Mouse (Mus musculus): ENCODE data around the gene Btg1-ps1. TPM values are rescaled to one million over a fixed set of nuclear protein-coding genes. Genes with fewer than 3 reads are reported as not detected.
"Not testable (repeated sequence)": the region's sequence is repeated elsewhere in the genome, so short reads cannot be mapped to it uniquely, and the experiment has no call there.

The Btg1-ps1 gene
- polyA plus RNA-seq (2016; fragmentation: Nextera tagmentation; extraction: Ambion mirVana) = not detected in 2 replicates

- H3K36me3 ChIP-seq; H3K9me3 ChIP-seq (replicated peaks); H3K4me2 ChIP-seq; H3K4me3 ChIP-seq; ATAC-seq; H3K27me3 ChIP-seq (replicated peaks); H3K27ac ChIP-seq; H3K4me1 ChIP-seq; H3K9ac ChIP-seq: not testable (repeated sequence)
These were observed at the start of gene Btg1-ps1 for GRCm38 (mm10) chrX:38018597-38018996. Gene Btg1-ps1 (minus strand): TSS chrX:38018815.

GRCm38 (mm10) chrX:38066175-38066574 is 47.6 kb upstream of the Btg1-ps1 start, which contains the start of gene Rhox10:
Gene Rhox10 (plus strand): TSS chrX:38066475.
- Histone ChIP-seq H3K4me3 (no peak within 1 kb of the TSS), H3K9me3 (replicated peaks) (no peaks in the 10 kb centered on the region), H3K9ac (no peak within 1 kb of the TSS), H3K4me1 (no peaks in the 10 kb centered on the region), H3K27ac (no peak within 1 kb of the TSS), H3K27me3 (replicated peaks) (no peaks in the 10 kb centered on the region), H3K4me2 (no peak within 1 kb of the TSS), H3K36me3 (no peaks in the 10 kb centered on the region)
- ATAC-seq = no peak
- 77% methylated on average over 11 of the region's 11 CpGs for WGBS (ENCODE audit: insufficient replicate concordance)

DNA sequence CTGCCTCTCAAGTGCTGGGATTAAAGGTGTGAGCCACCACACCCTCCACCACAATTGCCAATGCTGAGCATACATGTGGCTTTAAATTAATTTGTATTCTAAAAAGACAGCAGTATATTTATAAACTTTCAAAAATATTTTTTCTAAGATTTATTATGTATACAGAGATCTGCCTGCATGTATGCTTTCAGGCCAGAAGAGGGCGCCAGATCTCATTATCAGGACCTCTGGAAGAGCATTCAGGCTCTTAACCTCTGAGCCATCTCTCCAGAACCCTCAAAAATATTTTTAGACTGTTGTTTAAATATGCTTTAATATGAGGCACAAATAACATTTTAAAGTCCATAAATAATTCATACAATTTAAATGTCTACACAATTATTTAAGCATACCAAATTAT is 42.9 kb upstream of the Btg1-ps1 start:
- Histone ChIP-seq H3K9ac (no peak overlapping the region), H3K36me3 (no peaks in the 10 kb centered on the region), H3K27ac (no peak overlapping the region), H3K9me3 (replicated peaks) (no peaks in the 10 kb centered on the region), H3K4me1 (no peaks in the 10 kb centered on the region), H3K27me3 (replicated peaks) (no peaks in the 10 kb centered on the region), H3K4me3 (no peak overlapping the region), H3K4me2 (no peak overlapping the region)
- WGBS (ENCODE audit: insufficient replicate concordance) = 0% methylated on average over 1 of the region's 1 CpGs
- no peak for ATAC-seq

GRCm38 (mm10) chrX:38043014-38043413 is 24.4 kb upstream of the Btg1-ps1 start, which contains the start of gene Btg1-ps2:
Gene Btg1-ps2 (minus strand): TSS chrX:38043114.
- H3K27me3 ChIP-seq (replicated peaks); H3K4me3 ChIP-seq; H3K4me1 ChIP-seq; H3K9ac ChIP-seq; H3K4me2 ChIP-seq; H3K27ac ChIP-seq; H3K9me3 ChIP-seq (replicated peaks); ATAC-seq; H3K36me3 ChIP-seq: not testable (repeated sequence)

DNA sequence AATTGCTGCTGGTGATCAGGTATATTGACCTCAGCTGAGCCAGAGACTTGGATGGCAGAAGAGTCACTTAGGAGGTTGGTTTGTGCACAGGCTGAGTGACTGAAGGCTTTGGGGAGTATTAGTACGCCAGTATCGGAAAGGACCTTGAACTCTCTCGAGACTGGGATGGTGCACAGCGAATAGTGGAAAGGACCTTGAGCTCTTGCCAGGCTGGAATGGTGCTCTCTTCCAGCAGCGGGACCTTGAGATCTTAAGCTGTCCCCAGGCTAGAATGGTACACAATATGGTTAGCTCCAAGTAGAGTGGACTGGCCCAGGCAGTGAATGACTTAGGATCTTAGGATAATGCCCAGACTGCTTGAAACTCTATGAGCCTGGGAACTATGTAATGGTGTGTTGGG is 21.1 kb upstream of the Btg1-ps1 start:
- H3K27ac ChIP-seq = no peak overlapping the region
- no peaks in the 10 kb centered on the region for H3K4me1 ChIP-seq
- H3K36me3 ChIP-seq = no peaks in the 10 kb centered on the region
- ATAC-seq = no peak
- no peak overlapping the region for H3K4me2 ChIP-seq
- 71% methylated on average over 5 of the region's 5 CpGs for WGBS (ENCODE audit: insufficient replicate concordance)
- H3K27me3 ChIP-seq (replicated peaks) = no peaks in the 10 kb centered on the region
- H3K9me3 ChIP-seq (replicated peaks) = no peaks in the 10 kb centered on the region
- H3K4me3 ChIP-seq = no peak overlapping the region
- no peak overlapping the region for H3K9ac ChIP-seq

DNA sequence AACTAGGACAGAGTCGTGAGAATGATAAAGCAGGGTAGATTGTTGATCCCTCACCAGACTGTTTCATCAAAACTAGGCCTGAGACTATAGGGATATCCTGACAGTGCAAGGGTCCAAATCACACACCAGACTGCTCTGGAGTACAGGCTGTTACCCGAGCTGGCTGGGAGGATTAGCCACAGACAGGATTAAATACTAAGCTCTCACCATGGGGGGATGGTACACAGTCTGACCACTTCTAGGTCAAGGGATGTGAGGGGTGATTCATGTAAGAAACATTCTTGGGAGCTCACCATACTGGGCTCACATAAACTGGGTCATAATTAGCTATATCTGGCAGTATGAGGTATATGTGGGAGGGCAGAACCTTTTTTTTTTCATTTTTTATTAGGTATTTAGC is 15.2 kb upstream of the Btg1-ps1 start:
- WGBS (ENCODE audit: insufficient replicate concordance) = 35% methylated on average over 2 of the region's 2 CpGs
- Histone ChIP-seq H3K27ac (no peak overlapping the region), H3K9ac (no peak overlapping the region), H3K27me3 (replicated peaks) (no peaks in the 10 kb centered on the region), H3K9me3 (replicated peaks) (no peaks in the 10 kb centered on the region), H3K4me2 (no peak overlapping the region), H3K4me3 (no peak overlapping the region), H3K36me3 (no peaks in the 10 kb centered on the region), H3K4me1 (no peaks in the 10 kb centered on the region)
- ATAC-seq = no peak

DNA sequence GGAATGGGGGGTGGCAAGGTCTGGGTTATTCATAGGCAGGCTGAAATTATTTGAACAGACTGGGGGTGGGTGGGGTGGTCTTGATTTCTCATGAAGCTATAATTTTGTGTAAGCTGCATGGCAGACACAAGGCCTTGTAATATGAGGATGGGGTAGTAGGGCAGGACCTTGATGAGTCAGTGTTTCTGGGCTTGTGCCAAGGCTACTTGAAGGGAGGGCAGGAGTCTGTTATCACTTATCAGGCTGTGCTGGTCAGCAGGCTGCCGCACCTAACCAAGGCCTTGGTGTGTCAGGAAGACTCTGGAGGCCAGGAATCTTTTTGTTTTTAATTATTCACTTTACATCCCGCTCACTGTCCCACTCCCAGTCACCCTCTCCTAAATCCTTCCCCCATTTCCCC is 9.9 kb downstream of the Btg1-ps1 start:
- ATAC-seq = no peak
- H3K27ac ChIP-seq = no peak overlapping the region
- H3K4me1 ChIP-seq = no peaks in the 10 kb centered on the region
- H3K4me3 ChIP-seq = no peak overlapping the region
- whole genome bisulfite sequencing (ENCODE audit: insufficient replicate concordance) = 30% methylated on average over 2 of the region's 2 CpGs
- no peaks in the 10 kb centered on the region for H3K27me3 ChIP-seq (replicated peaks)
- H3K9ac ChIP-seq = no peak overlapping the region
- no peaks in the 10 kb centered on the region for H3K9me3 ChIP-seq (replicated peaks)
- H3K36me3 ChIP-seq = no peaks in the 10 kb centered on the region
- no peak overlapping the region for H3K4me2 ChIP-seq

Other genes starting within 250 kb of the Btg1-ps1 start
- gene Rhox5, start 214.0 kb downstream of the Btg1-ps1 start, polyA plus RNA-seq (2016; fragmentation: Nextera tagmentation; extraction: Ambion mirVana) = 7.3 and 7.5 TPM in 2 replicates
- not detected in 2 replicates for gene Rhox6, start 191.9 kb downstream of the Btg1-ps1 start, polyA plus RNA-seq (2016; fragmentation: Nextera tagmentation; extraction: Ambion mirVana)
- gene Rhox7a, start 187.1 kb downstream of the Btg1-ps1 start, polyA plus RNA-seq (2016; fragmentation: Nextera tagmentation; extraction: Ambion mirVana) = not detected in 2 replicates
- gene Rhox8, start 139.9 kb downstream of the Btg1-ps1 start, polyA plus RNA-seq (2016; fragmentation: Nextera tagmentation; extraction: Ambion mirVana) = not detected in 2 replicates
- not detected in 2 replicates for gene Rhox7b, start 121.6 kb downstream of the Btg1-ps1 start, polyA plus RNA-seq (2016; fragmentation: Nextera tagmentation; extraction: Ambion mirVana)
- gene Rhox9, start 117.0 kb downstream of the Btg1-ps1 start, polyA plus RNA-seq (2016; fragmentation: Nextera tagmentation; extraction: Ambion mirVana) = not detected in 2 replicates
- gene Btg1-ps2, start 24.3 kb upstream of the Btg1-ps1 start, polyA plus RNA-seq (2016; fragmentation: Nextera tagmentation; extraction: Ambion mirVana) = not detected in 2 replicates
- not detected in 2 replicates for gene Rhox10, start 47.7 kb upstream of the Btg1-ps1 start, polyA plus RNA-seq (2016; fragmentation: Nextera tagmentation; extraction: Ambion mirVana)
- not detected in 2 replicates for gene Rhox11, start 66.3 kb upstream of the Btg1-ps1 start, polyA plus RNA-seq (2016; fragmentation: Nextera tagmentation; extraction: Ambion mirVana)
- gene Rhox12, start 92.1 kb upstream of the Btg1-ps1 start, polyA plus RNA-seq (2016; fragmentation: Nextera tagmentation; extraction: Ambion mirVana) = not detected in 2 replicates
- not detected in 2 replicates for gene Rhox13, start 102.4 kb upstream of the Btg1-ps1 start, polyA plus RNA-seq (2016; fragmentation: Nextera tagmentation; extraction: Ambion mirVana)
- 1.7 and 2.2 TPM in 2 replicates for gene Zbtb33, start 171.0 kb upstream of the Btg1-ps1 start, polyA plus RNA-seq (2016; fragmentation: Nextera tagmentation; extraction: Ambion mirVana)
- gene Tmem255a, start 233.6 kb upstream of the Btg1-ps1 start, polyA plus RNA-seq (2016; fragmentation: Nextera tagmentation; extraction: Ambion mirVana) = 4.3 and 4.9 TPM in 2 replicates